Mouse (Mus musculus): Measurements from ENCODE around the gene Thbs1. TPM values are rescaled to one million over a fixed set of nuclear protein-coding genes. Genes with fewer than 3 reads are reported as not detected.

Thbs1 gene
- polyA plus RNA-seq, 1 experiment from 2014 or later = 110 TPM

- ATAC-seq (ENCODE audit: insufficient number of reproducible peaks, low FRiP score) = no peak
- Histone ChIP-seq H3K36me3 (peaks cover 42% of the 10 kb centered on the region), H3K27ac (ENCODE audit: poor library complexity, severe bottlenecking) (no peak overlapping the region), H3K9me3 (replicated peaks) (0 out of 2 replicates have a peak, but pooled peaks cover under 1% of the 10 kb centered on the region), H3K4me1 (replicated peaks) (peaks cover 26% of the 10 kb centered on the region), H3K9ac (no peak overlapping the region), H3K4me3 (peak overlapping the region; percentile 55), H3K27me3 (replicated peaks) (no peaks in the 10 kb centered on the region), H3K4me2 (peak overlapping the region; percentile 75)
- 75% methylated on average over 10 of the region's 10 CpGs for WGBS
Observed at GRCm38 (mm10) chr2:118114671-118115070, 3.0 kb downstream of the Thbs1 start.

- Histone ChIP-seq H3K4me3 (no peak overlapping the region), H3K9ac (no peak overlapping the region), H3K4me1 (replicated peaks) (peaks cover 16% of the 10 kb centered on the region), H3K4me2 (0 out of 2 replicates have a peak overlapping the region, but pooled peaks have one; percentile 0), H3K27ac (ENCODE audit: poor library complexity, severe bottlenecking) (no peak overlapping the region), H3K36me3 (peaks cover 50% of the 10 kb centered on the region), H3K27me3 (replicated peaks) (no peaks in the 10 kb centered on the region), H3K9me3 (replicated peaks) (0 out of 2 replicates have a peak, but pooled peaks cover 3% of the 10 kb centered on the region)
- WGBS = 70% methylated on average over 7 of the region's 7 CpGs
- ATAC-seq (ENCODE audit: insufficient number of reproducible peaks, low FRiP score) = no peak
Observed at GRCm38 (mm10) chr2:118115647-118116046, 4.0 kb downstream of the Thbs1 start.

GRCm38 (mm10) chr2:118116180-118116579 is 4.5 kb downstream of the Thbs1 start:
- Histone ChIP-seq H3K36me3 (peaks cover 55% of the 10 kb centered on the region), H3K4me3 (no peak overlapping the region), H3K4me2 (no peak overlapping the region), H3K9me3 (replicated peaks) (0 out of 2 replicates have a peak, but pooled peaks cover 3% of the 10 kb centered on the region), H3K27me3 (replicated peaks) (no peaks in the 10 kb centered on the region), H3K9ac (no peak overlapping the region), H3K27ac (ENCODE audit: poor library complexity, severe bottlenecking) (no peak overlapping the region), H3K4me1 (replicated peaks) (peaks cover 16% of the 10 kb centered on the region)
- ATAC-seq (ENCODE audit: insufficient number of reproducible peaks, low FRiP score) = no peak
- 74% methylated on average over 2 of the region's 2 CpGs for WGBS

- Histone ChIP-seq H3K27ac (ENCODE audit: poor library complexity, severe bottlenecking) (no peak overlapping the region), H3K9ac (no peak overlapping the region), H3K36me3 (peaks cover 60% of the 10 kb centered on the region), H3K9me3 (replicated peaks) (0 out of 2 replicates have a peak, but pooled peaks cover 3% of the 10 kb centered on the region), H3K4me1 (replicated peaks) (peaks cover 16% of the 10 kb centered on the region), H3K4me2 (no peak overlapping the region), H3K27me3 (replicated peaks) (no peaks in the 10 kb centered on the region), H3K4me3 (no peak overlapping the region)
- ATAC-seq (ENCODE audit: insufficient number of reproducible peaks, low FRiP score) = no peak
- 58% methylated on average over 3 of the region's 3 CpGs for WGBS
Observed at GRCm38 (mm10) chr2:118116754-118117290, 5.1 kb downstream of the Thbs1 start.

- Histone ChIP-seq H3K9me3 (replicated peaks) (0 out of 2 replicates have a peak, but pooled peaks cover 3% of the 10 kb centered on the region), H3K27ac (ENCODE audit: poor library complexity, severe bottlenecking) (no peak overlapping the region), H3K4me2 (no peak overlapping the region), H3K4me1 (replicated peaks) (peaks cover 12% of the 10 kb centered on the region), H3K9ac (no peak overlapping the region), H3K36me3 (peaks cover 63% of the 10 kb centered on the region), H3K4me3 (no peak overlapping the region), H3K27me3 (replicated peaks) (no peaks in the 10 kb centered on the region)
- ATAC-seq (ENCODE audit: insufficient number of reproducible peaks, low FRiP score) = no peak
- 71% methylated on average over 11 of the region's 11 CpGs for WGBS
Observed at GRCm38 (mm10) chr2:118117401-118117800, 5.7 kb downstream of the Thbs1 start.

- 79% methylated on average over 6 of the region's 6 CpGs for WGBS
Observed at GRCm38 (mm10) chr2:118118045-118118444, 6.4 kb downstream of the Thbs1 start.

GRCm38 (mm10) chr2:118118515-118118914 is 6.8 kb downstream of the Thbs1 start:
- Histone ChIP-seq H3K9me3 (replicated peaks) (0 out of 2 replicates have a peak, but pooled peaks cover 3% of the 10 kb centered on the region), H3K4me3 (no peak overlapping the region), H3K4me2 (no peak overlapping the region), H3K36me3 (peaks cover 74% of the 10 kb centered on the region), H3K27me3 (replicated peaks) (no peaks in the 10 kb centered on the region), H3K9ac (no peak overlapping the region), H3K4me1 (replicated peaks) (0 out of 2 replicates have a peak, but pooled peaks cover 5% of the 10 kb centered on the region), H3K27ac (ENCODE audit: poor library complexity, severe bottlenecking) (no peak overlapping the region)
- 90% methylated on average over 7 of the region's 7 CpGs for WGBS
- no peak for ATAC-seq (ENCODE audit: insufficient number of reproducible peaks, low FRiP score)

More at GRCm38 (mm10) chr2:118118045-118118444, 6.4 kb downstream of the Thbs1 start:
- Histone ChIP-seq H3K27me3 (replicated peaks) (no peaks in the 10 kb centered on the region), H3K4me3 (no peak overlapping the region), H3K4me2 (no peak overlapping the region), H3K9ac (no peak overlapping the region), H3K9me3 (replicated peaks) (0 out of 2 replicates have a peak, but pooled peaks cover 3% of the 10 kb centered on the region), H3K36me3 (peaks cover 70% of the 10 kb centered on the region), H3K27ac (ENCODE audit: poor library complexity, severe bottlenecking) (no peak overlapping the region), H3K4me1 (replicated peaks) (peaks cover 7% of the 10 kb centered on the region)
- ATAC-seq (ENCODE audit: insufficient number of reproducible peaks, low FRiP score) = no peak

GRCm38 (mm10) chr2:118119684-118120083 is 8.0 kb downstream of the Thbs1 start:
- Histone ChIP-seq H3K27ac (ENCODE audit: poor library complexity, severe bottlenecking) (no peak overlapping the region), H3K9me3 (replicated peaks) (0 out of 2 replicates have a peak, but pooled peaks cover 3% of the 10 kb centered on the region), H3K4me1 (replicated peaks) (0 out of 2 replicates have a peak, but pooled peaks cover 5% of the 10 kb centered on the region), H3K4me2 (no peak overlapping the region), H3K36me3 (peaks cover 86% of the 10 kb centered on the region), H3K4me3 (no peak overlapping the region), H3K9ac (no peak overlapping the region), H3K27me3 (replicated peaks) (no peaks in the 10 kb centered on the region)
- ATAC-seq (ENCODE audit: insufficient number of reproducible peaks, low FRiP score) = no peak
- 92% methylated on average over 12 of the region's 12 CpGs for WGBS

- Histone ChIP-seq H3K9ac (no peak overlapping the region), H3K4me2 (no peak overlapping the region), H3K27ac (ENCODE audit: poor library complexity, severe bottlenecking) (no peak overlapping the region), H3K9me3 (replicated peaks) (0 out of 2 replicates have a peak, but pooled peaks cover 3% of the 10 kb centered on the region), H3K36me3 (peaks cover 90% of the 10 kb centered on the region), H3K4me3 (no peak overlapping the region), H3K27me3 (replicated peaks) (no peaks in the 10 kb centered on the region), H3K4me1 (replicated peaks) (0 out of 2 replicates have a peak, but pooled peaks cover 5% of the 10 kb centered on the region)
- 93% methylated on average over 11 of the region's 11 CpGs for WGBS
- ATAC-seq (ENCODE audit: insufficient number of reproducible peaks, low FRiP score) = no peak
Observed at GRCm38 (mm10) chr2:118120095-118120494, 8.4 kb downstream of the Thbs1 start.

GRCm38 (mm10) chr2:118120751-118121150 is 9.1 kb downstream of the Thbs1 start:
- peaks cover 92% of the 10 kb centered on the region for H3K36me3 ChIP-seq
- 89% methylated on average over 7 of the region's 7 CpGs for WGBS
- no peak overlapping the region for H3K9ac ChIP-seq
- no peak for ATAC-seq (ENCODE audit: insufficient number of reproducible peaks, low FRiP score)
- no peak overlapping the region for H3K4me3 ChIP-seq
- no peaks in the 10 kb centered on the region for H3K27me3 ChIP-seq (replicated peaks)
- 0 out of 2 replicates have a peak, but pooled peaks cover 3% of the 10 kb centered on the region for H3K9me3 ChIP-seq (replicated peaks)
- H3K4me1 ChIP-seq (replicated peaks) = 0 out of 2 replicates have a peak, but pooled peaks cover 5% of the 10 kb centered on the region
- no peak overlapping the region for H3K27ac ChIP-seq (ENCODE audit: poor library complexity, severe bottlenecking)
- H3K4me2 ChIP-seq = no peak overlapping the region

GRCm38 (mm10) chr2:118122291-118122690 is 10.6 kb downstream of the Thbs1 start:
- peaks cover 82% of the 10 kb centered on the region for H3K36me3 ChIP-seq

More at GRCm38 (mm10) chr2:118122291-118122690, 10.6 kb downstream of the Thbs1 start:
- Histone ChIP-seq H3K27ac (ENCODE audit: poor library complexity, severe bottlenecking) (no peak overlapping the region), H3K4me3 (no peak overlapping the region), H3K9ac (no peak overlapping the region), H3K27me3 (replicated peaks) (no peaks in the 10 kb centered on the region), H3K9me3 (replicated peaks) (0 out of 2 replicates have a peak, but pooled peaks cover 3% of the 10 kb centered on the region), H3K4me1 (replicated peaks) (no peaks in the 10 kb centered on the region), H3K4me2 (no peak overlapping the region)
- 90% methylated on average over 6 of the region's 6 CpGs for WGBS
- no peak for ATAC-seq (ENCODE audit: insufficient number of reproducible peaks, low FRiP score)
